Comparison of ENCODE assay signal across 17 mouse cellular contexts in genomic region chr3:121315498-121315897, GRCm38 (mm10). TPM values are rescaled to one million over a fixed set of nuclear protein-coding genes. Genes with fewer than 3 reads are reported as not detected.
"Had no signal": no experiment of that assay in that cellular context is flagged by ENCODE, and none has a peak within 500 bp of the region (broad histone marks: within the 10 kb centered on the region; RNA-seq: fewer than 3 reads in every experiment).

No protein-coding gene starts in this region.

- ATAC-seq: liver, postnatal 0 days; lung, postnatal 0 days; midbrain, embryonic 15.5 days had no signal

- H3K4me1 ChIP-seq: midbrain, embryonic 15.5 days; neural tube, embryonic 12.5 days had no signal

- H3K36me3 ChIP-seq: midbrain, embryonic 12.5 days; midbrain, embryonic 15.5 days; neural tube, embryonic 12.5 days; stomach, embryonic 15.5 days had no signal

- H3K27me3 ChIP-seq: midbrain, embryonic 12.5 days; midbrain, embryonic 15.5 days; neural tube, embryonic 12.5 days; stomach, embryonic 15.5 days had no signal

- H3K4me3 ChIP-seq: midbrain, embryonic 12.5 days; midbrain, embryonic 15.5 days; neural tube, embryonic 12.5 days; stomach, embryonic 15.5 days had no signal

- H3K27ac ChIP-seq: kidney, postnatal 0 days; liver, embryonic 14.5 days; macrophage; midbrain, embryonic 12.5 days; midbrain, embryonic 15.5 days; neural tube, embryonic 12.5 days; stomach, embryonic 15.5 days had no signal

- H3K9me3 ChIP-seq: midbrain, embryonic 12.5 days; midbrain, embryonic 15.5 days; neural tube, embryonic 12.5 days; stomach, embryonic 15.5 days had no signal

- DNase-seq: kidney, adult 2 months; kidney, postnatal 25 days; layer of hippocampus, postnatal 36 days; liver, postnatal 0 days; lung, embryonic 14.5 days; retina, postnatal 1 day; right cerebral cortex, postnatal 25 days; spleen, adult 18-20 months; thymus, postnatal 25 days had no signal

RNA-seq across cellular contexts. Expression of gene Tmem56, which starts 32.6 kb away (rescaled TPM):
- polyA plus RNA-seq: macrophage had no signal
